ENCODE assay signal across 8 mouse cellular contexts in genomic region chr10:42276507-42277345, GRCm38 (mm10). TPM values are rescaled to one million over a fixed set of nuclear protein-coding genes. Genes with fewer than 3 reads are reported as not detected.
A peak's percentile ranks its signal among the peaks of the same experiment; 100 is the strongest.
DNase-seq lines count a peak whose midpoint lies in the region; ATAC-seq and TF ChIP-seq lines count a peak whose summit lies in the region.

TSS of gene Foxo3 (minus strand) at chr10:42276755.

- H3K4me2 ChIP-seq in forebrain, embryonic 15.5 days (replicated peaks) = peak within 1 kb of the TSS; percentile 88
- peak within 1 kb of the TSS; percentile 100 for H3K4me2 ChIP-seq in liver, postnatal 0 days (ENCODE audit: low read depth, low read length)
- H3K4me2 ChIP-seq in neural tube, embryonic 14.5 days (ENCODE audit: low read depth, low read length) = peak within 1 kb of the TSS; percentile 97

- H3K4me1 ChIP-seq in ES-Bruce4 (ENCODE audit: control insufficient read depth, insufficient read depth, low read length) = no peaks in the 10 kb centered on the region
- H3K4me1 ChIP-seq in forebrain, embryonic 15.5 days = peaks cover 41% of the 10 kb centered on the region
- H3K4me1 ChIP-seq in liver, postnatal 0 days (ENCODE audit: insufficient read depth) = peaks cover 30% of the 10 kb centered on the region
- peaks cover 24% of the 10 kb centered on the region for H3K4me1 ChIP-seq in neural tube, embryonic 14.5 days (ENCODE audit: control insufficient read depth, insufficient read depth, low read length)
- H3K4me1 ChIP-seq in testis, adult 2 months (ENCODE audit: control insufficient read depth, insufficient read depth, low read length) = peaks cover 26% of the 10 kb centered on the region

- H3K27me3 ChIP-seq in ES-Bruce4 (ENCODE audit: control insufficient read depth, insufficient read depth, low read length, poor library complexity, severe bottlenecking) = no peaks in the 10 kb centered on the region
- peaks cover 4% of the 10 kb centered on the region; the same call in 1 of the 2 replicates for H3K27me3 ChIP-seq in forebrain, embryonic 15.5 days
- H3K27me3 ChIP-seq in liver, postnatal 0 days (ENCODE audit: insufficient read depth, low read length) = peaks cover 3% of the 10 kb centered on the region; the same call in 1 of the 2 replicates
- no peaks in the 10 kb centered on the region; the same call in 1 of the 2 replicates for H3K27me3 ChIP-seq in neural tube, embryonic 14.5 days (ENCODE audit: control insufficient read depth, insufficient read depth, low read length)
- H3K27me3 ChIP-seq in testis, adult 2 months (ENCODE audit: control insufficient read depth, insufficient read depth, low read length) = no peaks in the 10 kb centered on the region

- H3K27ac ChIP-seq in ES-Bruce4 (ENCODE audit: insufficient read depth, low read length) = peak within 1 kb of the TSS; percentile 29
- H3K27ac ChIP-seq in forebrain, embryonic 15.5 days (replicated peaks) = peak within 1 kb of the TSS; percentile 99
- peak within 1 kb of the TSS; percentile 96 for H3K27ac ChIP-seq in liver, postnatal 0 days (ENCODE audit: low read depth)
- peak within 1 kb of the TSS; percentile 97 for H3K27ac ChIP-seq in neural tube, embryonic 14.5 days (ENCODE audit: low read depth, low read length)
- peak within 1 kb of the TSS; percentile 75 for H3K27ac ChIP-seq in testis, adult 2 months (ENCODE audit: control insufficient read depth, insufficient read depth, low read depth, low read length)

- intact Hi-C loops in heart, postnatal 14 days (cut with DNase I) = loop anchor here (5.0 kb wide), 4 partner anchors 184 to 389 kb away; no protein-coding TSS in a partner anchor

- H3K9ac ChIP-seq in ES-Bruce4 (ENCODE audit: low read depth, poor library complexity, severe bottlenecking) = peak within 1 kb of the TSS; percentile 93
- peak within 1 kb of the TSS; percentile 81 for H3K9ac ChIP-seq in forebrain, embryonic 15.5 days (replicated peaks)
- peak within 1 kb of the TSS; percentile 95 for H3K9ac ChIP-seq in liver, postnatal 0 days (replicated peaks)
- peak within 1 kb of the TSS; percentile 78 for H3K9ac ChIP-seq in neural tube, embryonic 14.5 days (replicated peaks; ENCODE audit: low read depth, low read length)

- no peak for TF ChIP-seq POLR2A in ES-Bruce4 (IDR thresholded peaks at IDR 0.05; ENCODE audit: insufficient read depth, low read length)
- TF ChIP-seq POLR2A in testis, adult 2 months (IDR thresholded peaks at IDR 0.05; ENCODE audit: control insufficient read depth, low read depth, low read length) = peak; percentile 77

- peak within 1 kb of the TSS; percentile 79 for H3K4me3 ChIP-seq in ES-Bruce4 (ENCODE audit: low read depth, low read length)
- peak within 1 kb of the TSS; percentile 90 for H3K4me3 ChIP-seq in forebrain, embryonic 15.5 days
- peak within 1 kb of the TSS; percentile 96 for H3K4me3 ChIP-seq in liver, postnatal 0 days (ENCODE audit: low read depth, low read length)
- H3K4me3 ChIP-seq in neural tube, embryonic 14.5 days (ENCODE audit: low read depth, low read length) = peak within 1 kb of the TSS; percentile 87
- H3K4me3 ChIP-seq in testis, adult 2 months (ENCODE audit: control insufficient read depth, low read depth, low read length) = peak within 1 kb of the TSS; percentile 91

- peak; percentile 78 for ATAC-seq in forebrain, embryonic 15.5 days (replicated peaks)
- peak; percentile 69 for ATAC-seq in liver, postnatal 0 days
- ATAC-seq in neural tube, embryonic 14.5 days (ENCODE audit: low read depth) = peak; percentile 77

- peaks cover 4% of the 10 kb centered on the region; the same call in 1 of the 2 replicates for H3K36me3 ChIP-seq in ES-Bruce4 (ENCODE audit: control insufficient read depth, insufficient read depth, low read length, poor library complexity, severe bottlenecking)
- no peaks in the 10 kb centered on the region for H3K36me3 ChIP-seq in forebrain, embryonic 15.5 days
- H3K36me3 ChIP-seq in liver, postnatal 0 days (replicated peaks; ENCODE audit: insufficient read depth, low read length) = peaks cover 19% of the 10 kb centered on the region
- no peaks in the 10 kb centered on the region for H3K36me3 ChIP-seq in neural tube, embryonic 14.5 days (ENCODE audit: control insufficient read depth, insufficient read depth, low read length)
- no peaks in the 10 kb centered on the region for H3K36me3 ChIP-seq in testis, adult 2 months (ENCODE audit: control insufficient read depth, insufficient read depth, low read length)

- no peak for TF ChIP-seq CTCF in ES-Bruce4 (IDR thresholded peaks at IDR 0.05; ENCODE audit: low read depth, low read length)
- no peak for TF ChIP-seq CTCF in liver, postnatal 0 days (IDR thresholded peaks at IDR 0.05; ENCODE audit: low read depth)
- TF ChIP-seq CTCF in testis, adult 2 months (IDR thresholded peaks at IDR 0.05; ENCODE audit: control insufficient read depth, insufficient read depth, insufficient replicate concordance, low read depth, low read length) = no peak

- H3K9me3 ChIP-seq in ES-Bruce4 (replicated peaks; ENCODE audit: control insufficient read depth, insufficient read depth, low read length, poor library complexity, severe bottlenecking) = no peaks in the 10 kb centered on the region
- no peaks in the 10 kb centered on the region for H3K9me3 ChIP-seq in forebrain, embryonic 15.5 days
- H3K9me3 ChIP-seq in liver, postnatal 0 days (ENCODE audit: low read length) = no peaks in the 10 kb centered on the region
- no peaks in the 10 kb centered on the region for H3K9me3 ChIP-seq in neural tube, embryonic 14.5 days (ENCODE audit: control insufficient read depth, low read length)

- DNase-seq in cerebellum, adult 11-12 months = peak; percentile 89
- peak; percentile 87 to 92 for DNase-seq in heart, postnatal 14 days
- peak; percentile 87 for DNase-seq in layer of hippocampus, adult 11-12 months (ENCODE audit: low spot score)
- peak; percentile 95 for DNase-seq in liver, postnatal 0 days

- TF ChIP-seq EP300 in ES-Bruce4 (IDR thresholded peaks at IDR 0.05; ENCODE audit: insufficient read depth, low read depth, low read length) = no peak
- no peak for TF ChIP-seq EP300 in liver, postnatal 0 days (IDR thresholded peaks at IDR 0.05; ENCODE audit: low read depth)

- WGBS in forebrain, embryonic 15.5 days = under 1% methylated on average over 86 of the region's 88 CpGs
- 0% methylated on average over 76 of the region's 88 CpGs for WGBS in liver, postnatal 0 days (ENCODE audit: insufficient replicate concordance)
- WGBS in neural tube, embryonic 14.5 days = under 1% methylated on average over 57 of the region's 88 CpGs

RNA-seq across cellular contexts. Expression of gene Foxo3, which starts in this region (rescaled TPM):
- polyA plus RNA-seq in ES-Bruce4 (2011; ENCODE audit: insufficient read depth, insufficient read length, low read depth, missing spikeins) = 42.1 and 44.9 TPM in 2 replicates
- polyA plus RNA-seq in forebrain, embryonic 15.5 days (2015; fragmentation: Nextera tagmentation; extraction: Ambion mirVana) = 4.6 and 5.3 TPM in 2 replicates
- total RNA-seq in heart, postnatal 14 days (2021) = 10 to 100 TPM; 78.4 to 83.4 TPM
- polyA plus RNA-seq in liver, postnatal 0 days (2015; fragmentation: Nextera tagmentation; extraction: Ambion mirVana) = 8.4 and 9.4 TPM in 2 replicates
- 6.1 and 6.6 TPM in 2 replicates for polyA plus RNA-seq in neural tube, embryonic 14.5 days (2014; fragmentation: Nextera tagmentation; extraction: Ambion mirVana)
- 9.8 and 9.9 TPM in 2 replicates for polyA plus RNA-seq in testis, adult 2 months (2012; rRNA removed)

Comparison
In these comparisons a context has a peak if more than half of its experiments do, and no peak if none do; other contexts are left out.
1. Peak in every context shown above with its lines: DNase-seq, ATAC-seq, H3K4me3 ChIP-seq and H3K27ac ChIP-seq.
2. H3K27ac ChIP-seq: peak in every context shown above with its lines; median percentile 99 in forebrain, embryonic 15.5 days; 97 in neural tube, embryonic 14.5 days; 96 in liver, postnatal 0 days; 75 in testis, adult 2 months; 29 in ES-Bruce4.